Mouse (Mus musculus): ENCODE data around the gene Hipk3.

GRCm38 (mm10) chr2:104470536-104470935 lies 23.7 kb downstream of the Hipk3 start:
- TF ChIP-seq CTCF (IDR thresholded peaks at IDR 0.05; ENCODE audit: low read depth) (no peak), EP300 (IDR thresholded peaks at IDR 0.05; ENCODE audit: low read depth) (no peak)

Measured in heart, postnatal 0 days (tissue).